Mouse (Mus musculus) macrophage (primary cell): ENCODE data around the gene Ribc2. TPM values are rescaled to one million over a fixed set of nuclear protein-coding genes. Genes with fewer than 3 reads are reported as not detected.

ENCODE experiments used
- polyA plus RNA-seq: library from polyadenylated mRNA; stranded (reverse); fragments of 250-400 nt; gene quantifications from 3 replicates; pipeline ENCODE4 v1.2.4, GENCODE M21; 2018; ENCODE audit warnings: inconsistent platforms

Gene Ribc2
- polyA plus RNA-seq, 1 experiment from 2014 or later, result not detected

Other genes starting within 250 kb of the Ribc2 start
- 0.15 to 0.34 TPM (median 0.26 TPM) in 3 replicates for gene Gm29666, start 212.0 kb upstream of the Ribc2 start, polyA plus RNA-seq
- 36.1 to 79.2 TPM (median 38.4 TPM) in 3 replicates for gene Nup50, start 208.7 kb upstream of the Ribc2 start, polyA plus RNA-seq
- gene 5031439G07Rik, start 143.5 kb upstream of the Ribc2 start, polyA plus RNA-seq, result 96.5 to 136 TPM (median 117 TPM) in 3 replicates
- not detected in 3 replicates for gene Upk3a, start 114.9 kb upstream of the Ribc2 start, polyA plus RNA-seq
- 5.4 to 11.3 TPM (median 6.8 TPM) in 3 replicates for gene Fam118a, start 103.1 kb upstream of the Ribc2 start, polyA plus RNA-seq
- not detected in 3 replicates for gene Smc1b, start 114 bp upstream of the Ribc2 start, polyA plus RNA-seq
- gene Fbln1, start 73.9 kb downstream of the Ribc2 start, polyA plus RNA-seq, result not detected in 3 replicates
- gene Atxn10, start 204.2 kb downstream of the Ribc2 start, polyA plus RNA-seq, result 72.4 to 117 TPM (median 107 TPM) in 3 replicates